Mouse (Mus musculus): ENCODE measurements around the gene Bmper.

DNA sequence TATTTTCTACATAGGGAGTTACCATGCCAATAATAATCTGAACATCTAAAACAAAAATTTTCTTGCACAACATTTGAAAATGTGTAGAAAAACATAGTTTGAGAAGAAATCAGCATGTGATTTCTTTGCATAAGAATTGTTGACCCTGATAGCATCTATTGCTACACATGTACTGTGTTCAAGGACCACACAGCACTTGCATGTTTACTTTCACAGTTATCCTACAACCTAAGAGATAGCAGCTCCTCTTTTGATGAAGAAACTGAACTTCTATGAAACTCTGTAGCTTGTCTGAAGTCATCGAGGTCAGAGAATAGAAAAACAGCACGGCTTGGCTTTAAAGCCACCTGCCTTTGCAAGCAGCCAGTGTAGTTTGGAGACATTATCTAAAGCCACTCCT is 85.0 kb downstream of the Bmper start:
- TF ChIP-seq CTCF (IDR thresholded peaks at IDR 0.05; ENCODE audit: borderline replicate concordance, insufficient read depth, low read length) (no peak), POLR2A (IDR thresholded peaks at IDR 0.05; ENCODE audit: low read depth, low read length) (no peak)

Measured in embryonic fibroblast, embryonic 13.5 days (primary cell).